Mouse (Mus musculus): ENCODE data around the gene Klk11. TPM values are rescaled to one million over a fixed set of nuclear protein-coding genes. Genes with fewer than 3 reads are reported as not detected.

Gene Klk11
- polyA plus RNA-seq, 1 experiment from 2014 or later: not detected

DNA sequence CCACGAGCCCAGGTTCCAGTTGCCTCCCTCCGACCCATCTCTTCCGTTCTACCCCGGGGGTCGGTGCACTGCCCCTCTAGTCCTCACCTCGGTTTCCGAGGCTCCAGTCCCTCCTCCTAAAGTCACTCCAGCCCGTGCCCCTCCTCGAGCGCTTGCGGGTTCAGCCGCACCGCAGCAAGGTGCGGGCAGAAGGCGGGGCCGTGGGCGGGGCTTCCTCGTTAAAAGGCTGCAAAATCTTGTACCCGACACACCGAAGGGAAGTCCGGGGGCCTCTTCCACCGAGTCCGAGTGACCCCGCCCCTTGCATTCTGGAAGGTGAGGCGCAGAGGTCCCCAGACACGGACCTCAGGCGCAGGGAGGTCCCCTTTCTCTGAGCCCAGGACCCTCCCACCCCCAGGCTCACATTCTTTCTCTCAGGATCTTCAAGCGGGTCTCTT lies 22.9 kb downstream of the Klk11 start, which contains the start of gene Klk8:
Gene Klk8, plus strand, starts transcription at position 245 of the 437 bp plus-strand sequence.
- H3K27me3 ChIP-seq (replicated peaks): peaks cover 55% of the 10 kb centered on the region
- ATAC-seq (ENCODE audit: insufficient number of reproducible peaks, low FRiP score): no peak; the same call in 1 of the 2 replicates

DNA sequence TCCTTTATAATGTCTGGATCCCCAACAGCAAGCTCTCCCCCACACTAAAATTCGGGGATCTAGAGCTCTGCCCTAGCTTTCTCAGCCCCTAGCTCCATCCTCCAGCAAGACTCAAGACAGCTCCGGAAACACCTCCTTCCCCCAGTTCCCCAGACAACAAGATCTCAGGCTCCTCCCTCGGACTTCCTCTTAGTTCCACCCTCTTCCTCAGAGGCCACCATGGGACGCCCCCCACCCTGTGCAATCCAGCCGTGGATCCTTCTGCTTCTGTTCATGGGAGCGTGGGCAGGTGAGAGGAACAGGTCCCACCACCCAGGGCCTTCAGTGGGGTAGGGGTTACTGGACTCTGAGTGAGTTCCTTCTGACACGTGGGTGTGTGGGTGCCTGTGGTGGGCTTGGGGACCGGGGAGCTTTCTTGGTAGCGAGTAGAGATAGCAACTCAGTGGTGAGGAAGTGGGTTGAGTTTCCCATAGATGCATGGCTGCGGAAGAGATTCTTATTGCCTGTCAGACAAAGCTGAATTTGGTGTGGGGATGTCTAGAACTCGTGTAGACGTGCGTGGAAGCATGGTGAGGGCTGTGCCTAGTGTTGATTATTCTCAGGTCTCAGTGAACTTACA lies 23.5 kb downstream of the Klk11 start:
- Histone ChIP-seq H3K9ac (peak overlapping the region; percentile 54; the same call in 1 of the 2 replicates), H3K4me2 (peak overlapping the region; percentile 89), H3K4me3 (peak overlapping the region; percentile 64), H3K27me3 (replicated peaks) (peaks cover 55% of the 10 kb centered on the region), H3K9me3 (replicated peaks) (no peaks in the 10 kb centered on the region), H3K36me3 (no peaks in the 10 kb centered on the region), H3K4me1 (replicated peaks) (peaks cover 17% of the 10 kb centered on the region), H3K27ac (ENCODE audit: poor library complexity, severe bottlenecking) (no peak overlapping the region)
- ATAC-seq (ENCODE audit: insufficient number of reproducible peaks, low FRiP score): peak; percentile 73
- 31% methylated on average over 13 of the region's 13 CpGs for WGBS

More for the DNA sequence above, 22.9 kb downstream of the Klk11 start, which contains the start of gene Klk8:
- Histone ChIP-seq H3K27ac (ENCODE audit: poor library complexity, severe bottlenecking) (no peak within 1 kb of the TSS), H3K4me2 (peak within 1 kb of the TSS; percentile 89), H3K9ac (peak within 1 kb of the TSS; percentile 54; the same call in 1 of the 2 replicates), H3K36me3 (no peaks in the 10 kb centered on the region), H3K4me3 (peak within 1 kb of the TSS; percentile 64), H3K9me3 (replicated peaks) (no peaks in the 10 kb centered on the region), H3K4me1 (replicated peaks) (peaks cover 17% of the 10 kb centered on the region)
- under 1% methylated on average over 28 of the region's 28 CpGs for WGBS

DNA sequence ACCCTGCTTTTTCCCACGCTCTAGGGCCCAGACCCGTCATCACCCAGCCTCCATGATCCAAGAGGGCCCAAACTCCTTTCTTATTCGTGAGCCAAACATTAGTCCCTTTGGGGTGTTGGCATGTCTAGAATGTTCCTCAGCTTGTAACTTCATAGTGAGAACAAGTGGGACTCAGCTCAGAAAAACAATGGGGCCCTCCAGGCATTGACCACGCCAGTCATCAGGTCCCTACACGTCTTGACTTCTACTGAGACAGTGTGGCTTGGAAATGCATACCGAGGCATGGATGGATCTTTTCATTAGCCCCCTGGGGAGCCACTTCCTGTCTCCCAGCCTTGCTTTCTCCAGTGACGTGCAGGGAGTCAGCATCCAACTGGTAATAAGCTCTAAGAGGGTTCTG lies 25.5 kb downstream of the Klk11 start:
- H3K4me3 ChIP-seq: no peak overlapping the region
- H3K4me1 ChIP-seq (replicated peaks): peaks cover 17% of the 10 kb centered on the region
- whole genome bisulfite sequencing: 72% methylated on average over 7 of the region's 7 CpGs
- no peak for ATAC-seq (ENCODE audit: insufficient number of reproducible peaks, low FRiP score)
- H3K4me2 ChIP-seq: no peak overlapping the region
- H3K27ac ChIP-seq (ENCODE audit: poor library complexity, severe bottlenecking): no peak overlapping the region
- H3K9ac ChIP-seq: no peak overlapping the region
- H3K9me3 ChIP-seq (replicated peaks): no peaks in the 10 kb centered on the region
- H3K36me3 ChIP-seq: no peaks in the 10 kb centered on the region
- peaks cover 43% of the 10 kb centered on the region for H3K27me3 ChIP-seq (replicated peaks)

DNA sequence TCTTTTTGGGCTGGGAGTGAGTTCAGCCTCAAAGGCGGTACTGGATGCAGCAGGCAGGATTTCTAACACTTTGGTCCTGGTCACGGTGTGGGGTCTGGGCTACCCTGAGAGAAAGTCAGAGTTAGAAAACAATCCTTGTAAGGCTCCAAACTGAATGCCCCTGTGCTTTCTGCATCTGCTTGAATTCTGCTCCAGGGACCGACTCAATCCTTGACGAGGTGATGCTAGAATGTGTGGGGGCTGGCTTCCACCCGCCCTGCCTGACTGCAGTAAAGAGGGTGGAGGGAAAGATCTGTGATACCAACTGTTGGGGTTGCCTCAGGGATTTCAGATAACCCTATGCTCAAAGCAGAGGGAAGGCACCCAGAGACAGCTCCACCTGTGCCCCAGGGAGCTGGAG lies 36.6 kb downstream of the Klk11 start, which contains the start of gene Klk7:
Gene Klk7, plus strand, starts transcription at position 301 of the 400 bp plus-strand sequence.
- Histone ChIP-seq H3K4me3 (no peak within 1 kb of the TSS), H3K27ac (ENCODE audit: poor library complexity, severe bottlenecking) (no peak within 1 kb of the TSS), H3K36me3 (no peaks in the 10 kb centered on the region), H3K9ac (no peak within 1 kb of the TSS), H3K27me3 (replicated peaks) (peaks cover 6% of the 10 kb centered on the region; the same call in 1 of the 2 replicates), H3K4me2 (no peak within 1 kb of the TSS), H3K4me1 (replicated peaks) (no peaks in the 10 kb centered on the region), H3K9me3 (replicated peaks) (no peaks in the 10 kb centered on the region)
- ATAC-seq (ENCODE audit: insufficient number of reproducible peaks, low FRiP score): no peak
- WGBS: 38% methylated on average over 5 of the region's 5 CpGs

DNA sequence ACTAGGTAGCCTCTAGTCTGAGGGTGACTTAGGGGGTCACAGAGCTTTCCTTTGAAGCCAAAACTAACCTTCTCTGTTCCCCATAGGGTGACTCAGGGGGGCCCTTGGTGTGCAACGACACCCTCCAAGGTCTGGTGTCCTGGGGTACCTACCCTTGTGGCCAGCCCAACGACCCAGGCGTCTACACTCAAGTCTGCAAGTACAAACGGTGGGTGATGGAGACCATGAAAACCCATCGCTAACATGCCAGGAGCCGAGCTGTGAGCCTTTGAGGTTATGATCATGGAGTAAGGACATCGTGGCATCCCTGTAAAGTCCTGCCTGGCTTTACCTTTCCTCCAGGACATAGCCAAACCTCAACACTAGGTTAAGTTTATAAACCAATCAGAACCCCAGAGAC lies 40.8 kb downstream of the Klk11 start:
- Histone ChIP-seq H3K4me3 (no peak overlapping the region), H3K27me3 (replicated peaks) (peaks cover 6% of the 10 kb centered on the region; the same call in 1 of the 2 replicates), H3K36me3 (no peaks in the 10 kb centered on the region), H3K9me3 (replicated peaks) (no peaks in the 10 kb centered on the region), H3K9ac (no peak overlapping the region), H3K27ac (ENCODE audit: poor library complexity, severe bottlenecking) (no peak overlapping the region), H3K4me2 (no peak overlapping the region), H3K4me1 (replicated peaks) (no peaks in the 10 kb centered on the region)
- WGBS: 78% methylated on average over 7 of the region's 7 CpGs
- no peak for ATAC-seq (ENCODE audit: insufficient number of reproducible peaks, low FRiP score)

DNA sequence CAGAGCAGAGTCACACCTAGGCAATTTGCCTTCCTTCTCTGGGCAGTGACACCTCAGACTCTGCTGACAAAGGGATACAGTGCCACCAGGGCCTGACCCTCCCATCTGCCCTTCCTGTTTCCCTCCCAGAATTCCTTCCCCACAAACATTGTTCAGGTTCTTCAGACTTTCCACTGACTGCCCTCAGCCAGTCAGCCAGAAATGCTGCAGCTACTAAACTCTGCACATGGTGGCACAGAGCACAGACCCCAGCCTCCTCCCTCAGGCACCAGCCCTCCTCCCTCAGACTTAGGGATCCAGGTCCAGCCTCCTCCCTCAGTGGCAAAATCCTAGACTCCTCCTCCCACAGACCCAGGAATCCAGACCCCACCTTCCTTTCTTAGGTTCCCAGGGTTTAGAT lies 42.3 kb downstream of the Klk11 start:
- no peaks in the 10 kb centered on the region for H3K36me3 ChIP-seq
- H3K4me2 ChIP-seq: no peak overlapping the region
- H3K4me3 ChIP-seq: no peak overlapping the region
- no peak for ATAC-seq (ENCODE audit: insufficient number of reproducible peaks, low FRiP score)
- H3K9ac ChIP-seq: no peak overlapping the region
- no peak overlapping the region for H3K27ac ChIP-seq (ENCODE audit: poor library complexity, severe bottlenecking)
- H3K4me1 ChIP-seq (replicated peaks): no peaks in the 10 kb centered on the region
- H3K27me3 ChIP-seq (replicated peaks): no peaks in the 10 kb centered on the region; the same call in 1 of the 2 replicates
- no peaks in the 10 kb centered on the region for H3K9me3 ChIP-seq (replicated peaks)

DNA sequence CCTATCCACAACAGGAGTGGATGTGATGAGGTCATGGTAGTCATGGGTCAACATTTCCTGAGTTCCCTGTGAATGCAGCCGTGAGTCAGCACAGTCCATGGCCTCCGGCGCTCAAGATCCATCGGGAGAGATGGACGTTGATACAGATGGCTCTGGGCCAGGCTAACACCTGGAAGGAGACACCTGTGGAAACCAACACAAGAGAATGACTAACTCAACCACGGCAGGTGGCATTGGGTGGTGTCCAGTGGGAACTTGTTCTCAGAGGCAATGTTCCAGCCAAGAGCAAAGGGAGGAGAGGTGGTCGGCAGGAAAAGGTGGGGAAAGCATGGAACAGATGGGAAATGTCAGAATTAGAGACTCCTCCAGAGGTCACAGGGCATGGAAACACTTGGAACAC lies 47.2 kb downstream of the Klk11 start:
- Histone ChIP-seq H3K9ac (no peak overlapping the region), H3K27me3 (replicated peaks) (no peaks in the 10 kb centered on the region; the same call in none of the 2 replicates), H3K4me1 (replicated peaks) (no peaks in the 10 kb centered on the region), H3K27ac (ENCODE audit: poor library complexity, severe bottlenecking) (no peak overlapping the region), H3K4me2 (no peak overlapping the region), H3K9me3 (replicated peaks) (no peaks in the 10 kb centered on the region), H3K36me3 (no peaks in the 10 kb centered on the region), H3K4me3 (no peak overlapping the region)
- 83% methylated on average over 7 of the region's 7 CpGs for WGBS
- no peak for ATAC-seq (ENCODE audit: insufficient number of reproducible peaks, low FRiP score)

DNA sequence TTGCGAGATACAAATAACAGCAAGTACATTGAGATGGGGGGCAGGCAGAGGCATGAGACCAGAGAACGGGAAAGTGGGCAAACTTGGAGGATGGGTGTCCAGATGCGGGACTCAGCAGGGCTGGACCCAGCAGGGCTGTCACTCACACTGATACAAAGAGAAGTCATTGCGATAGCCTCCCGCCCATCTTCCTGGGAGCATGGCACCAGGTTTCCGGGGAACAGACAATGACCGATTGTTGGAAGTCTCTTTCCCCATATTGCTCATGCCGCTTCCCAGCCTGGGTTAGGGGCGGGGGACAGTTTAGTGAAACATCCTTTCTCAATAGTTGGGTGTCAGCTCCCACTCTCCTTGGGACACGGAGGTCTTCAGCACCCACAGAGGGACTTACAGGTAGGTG lies 49.8 kb downstream of the Klk11 start, which contains the start of gene Klk6:
Gene Klk6, plus strand, starts transcription at position 301 of the 400 bp plus-strand sequence.
- H3K27ac ChIP-seq (ENCODE audit: poor library complexity, severe bottlenecking): no peak within 1 kb of the TSS
- no peaks in the 10 kb centered on the region for H3K9me3 ChIP-seq (replicated peaks)
- no peaks in the 10 kb centered on the region; the same call in none of the 2 replicates for H3K27me3 ChIP-seq (replicated peaks)
- 79% methylated on average over 10 of the region's 10 CpGs for WGBS
- no peak for ATAC-seq (ENCODE audit: insufficient number of reproducible peaks, low FRiP score)
- no peak within 1 kb of the TSS for H3K4me3 ChIP-seq
- H3K36me3 ChIP-seq: no peaks in the 10 kb centered on the region
- H3K9ac ChIP-seq: no peak within 1 kb of the TSS
- H3K4me1 ChIP-seq (replicated peaks): no peaks in the 10 kb centered on the region
- no peak within 1 kb of the TSS for H3K4me2 ChIP-seq

DNA sequence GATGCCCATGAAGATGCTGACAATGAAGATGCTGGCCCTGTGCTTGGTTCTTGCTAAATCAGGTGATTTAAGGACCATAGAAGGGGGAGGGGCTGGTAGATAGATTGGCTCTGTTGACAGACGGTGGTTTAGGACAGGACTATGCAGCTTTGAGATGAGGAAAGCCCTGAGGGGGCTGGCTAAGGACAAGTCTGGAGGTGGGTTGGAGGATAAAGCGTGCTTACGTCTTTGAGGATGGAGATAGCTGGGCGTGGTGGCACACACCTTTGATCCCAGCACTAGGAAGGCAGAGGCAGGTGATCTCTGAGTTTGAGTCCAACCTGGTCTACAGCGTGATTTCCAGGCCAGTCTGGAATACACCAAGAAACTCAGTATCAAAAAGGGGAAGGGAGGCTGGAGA lies 51.7 kb downstream of the Klk11 start:
- Histone ChIP-seq H3K9me3 (replicated peaks) (no peaks in the 10 kb centered on the region), H3K4me2 (no peak overlapping the region), H3K4me3 (no peak overlapping the region), H3K27ac (ENCODE audit: poor library complexity, severe bottlenecking) (no peak overlapping the region), H3K27me3 (replicated peaks) (no peaks in the 10 kb centered on the region; the same call in none of the 2 replicates), H3K9ac (no peak overlapping the region), H3K4me1 (replicated peaks) (no peaks in the 10 kb centered on the region), H3K36me3 (no peaks in the 10 kb centered on the region)
- 80% methylated on average over 5 of the region's 5 CpGs for WGBS
- no peak for ATAC-seq (ENCODE audit: insufficient number of reproducible peaks, low FRiP score)

DNA sequence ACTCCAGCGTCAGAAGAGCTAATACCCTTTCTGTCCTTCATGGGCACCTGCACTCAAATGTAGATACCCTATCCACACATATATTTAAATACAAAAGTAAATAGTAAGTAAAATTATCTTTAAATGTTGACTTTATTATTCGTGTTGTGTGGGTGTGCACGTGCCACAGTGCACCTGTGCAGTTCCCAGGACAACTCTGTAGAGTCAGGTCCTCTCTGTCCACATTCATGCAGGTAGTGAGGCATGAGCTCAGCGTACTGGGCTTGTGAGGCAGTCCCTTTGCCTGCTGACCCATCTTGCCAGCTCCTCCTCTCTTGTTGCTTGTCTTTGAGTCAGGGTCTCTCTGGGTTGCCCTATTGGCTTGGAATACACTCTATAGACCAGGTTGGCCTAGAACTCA lies 53.3 kb downstream of the Klk11 start:
- Histone ChIP-seq H3K4me3 (no peak overlapping the region), H3K9ac (no peak overlapping the region), H3K9me3 (replicated peaks) (no peaks in the 10 kb centered on the region), H3K27me3 (replicated peaks) (no peaks in the 10 kb centered on the region; the same call in none of the 2 replicates), H3K4me1 (replicated peaks) (no peaks in the 10 kb centered on the region), H3K27ac (ENCODE audit: poor library complexity, severe bottlenecking) (no peak overlapping the region), H3K4me2 (no peak overlapping the region), H3K36me3 (no peaks in the 10 kb centered on the region)
- no peak for ATAC-seq (ENCODE audit: insufficient number of reproducible peaks, low FRiP score)
- 76% methylated on average over 4 of the region's 4 CpGs for WGBS

All from heart, embryonic 12.5 days (tissue).